Mouse (Mus musculus): ENCODE results near the gene Gbgt1.

GRCm38 (mm10) chr2:28521571-28522151, 25.0 kb downstream of the Gbgt1 start:
- TF ChIP-seq CTCF (IDR thresholded peaks at IDR 0.05; ENCODE audit: low read depth) (no peak), EP300 (IDR thresholded peaks at IDR 0.05; ENCODE audit: low read depth) (no peak)

Measured in heart, postnatal 0 days (tissue).